Mouse (Mus musculus) naive thymus-derived CD4-positive, alpha-beta T cell, adult 2 months (primary cell): ENCODE measurements around the gene Asb17.
A peak's percentile ranks its signal among the peaks of the same experiment; 100 is the strongest.

ENCODE experiments used
- DNase-seq: peaks from one replicate; pipeline ENCODE4 v3.0.0-alpha.2; 2011; ENCODE audit warnings: low read depth

The Asb17 gene

GRCm38 (mm10) chr3:153888141-153888540 lies 44.1 kb downstream of the Asb17 start:
- DNase-seq: no peak

DNA sequence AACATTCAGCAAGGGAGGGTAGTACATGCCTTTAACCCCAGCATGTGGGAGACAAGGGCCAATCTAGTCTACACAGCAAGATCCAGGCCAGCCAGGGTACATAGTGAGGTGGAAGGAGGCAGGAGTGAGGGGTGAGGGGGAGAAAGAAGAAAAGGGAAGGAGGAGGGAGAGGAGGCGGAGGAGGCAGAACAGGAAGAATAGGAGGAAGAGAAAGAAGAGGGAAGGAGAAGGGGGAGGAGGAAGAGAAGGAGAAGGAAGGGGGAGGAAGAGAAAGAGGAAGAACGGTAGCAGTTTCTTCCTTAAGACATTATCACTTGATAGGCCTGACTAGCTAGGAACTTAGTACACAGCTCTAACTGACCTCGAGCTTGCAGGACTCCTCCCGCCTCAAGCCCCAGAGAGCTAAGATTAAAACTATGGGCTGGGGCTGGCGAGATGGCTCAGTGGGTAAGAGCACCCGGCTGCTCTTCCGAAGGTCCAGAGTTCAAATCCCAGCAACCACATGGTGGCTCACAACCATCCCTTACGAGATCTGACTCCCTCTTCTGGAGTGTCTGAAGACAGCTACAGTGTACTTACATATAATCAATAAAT lies 45.3 kb downstream of the Asb17 start:
- DNase-seq: no peak

GRCm38 (mm10) chr3:153895454-153895853 lies 51.4 kb downstream of the Asb17 start:
- peak; percentile 76 for DNase-seq

DNA sequence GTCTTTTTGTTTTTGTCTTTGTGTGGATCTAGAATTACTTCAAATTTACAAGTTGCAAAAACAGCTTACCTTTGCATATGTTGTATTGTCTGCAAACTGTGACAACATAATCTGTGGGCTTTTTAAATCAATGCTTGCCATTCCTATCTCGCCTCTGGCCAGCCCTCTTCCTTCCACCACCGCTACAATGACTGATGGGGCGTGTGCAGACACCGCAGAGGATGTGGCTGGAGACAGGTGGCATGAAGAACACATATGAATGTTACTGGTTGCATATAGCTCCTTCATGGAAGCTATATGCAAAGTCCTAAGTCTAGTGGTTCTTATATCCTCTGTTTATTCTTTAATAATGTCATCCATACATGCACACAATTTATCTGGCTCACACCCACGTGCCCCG lies 53.2 kb downstream of the Asb17 start:
- DNase-seq: peak; percentile 36

- DNase-seq: no peak
These were observed 57.9 kb downstream of the Asb17 start for GRCm38 (mm10) chr3:153901904-153902303.

- DNase-seq: no peak
These were observed 58.6 kb downstream of the Asb17 start for GRCm38 (mm10) chr3:153902595-153902994.

DNA sequence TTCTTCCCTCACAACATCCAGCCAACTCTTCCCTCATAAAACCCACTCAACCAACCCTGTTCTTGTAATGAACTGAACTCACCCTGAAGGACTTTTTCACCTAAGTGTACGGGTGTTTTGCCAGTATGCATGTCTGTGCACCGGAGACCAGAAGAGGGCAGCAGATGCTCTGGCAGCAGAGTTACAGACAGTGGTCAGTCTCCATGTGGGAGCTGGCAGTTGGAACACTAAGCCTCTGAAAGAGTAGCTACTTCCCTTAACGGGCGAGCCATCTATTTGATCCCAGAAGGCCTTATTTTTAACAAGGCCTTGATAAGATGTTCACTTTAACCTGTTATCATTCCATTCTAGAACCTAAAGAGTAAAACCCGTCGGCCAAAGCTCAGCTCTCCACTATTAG lies 60.6 kb downstream of the Asb17 start:
- DNase-seq: no peak
